Mouse (Mus musculus) lung, embryonic 14.5 days (tissue): ENCODE measurements at regions not wholly inside any gene's neighbourhood (a gene's known extent, or its start where the extent isn't known, plus 50 kb on each side); places are given as distances from the start of the nearest gene placed in this dataset.

ENCODE experiments used
- ATAC-seq: fragments of 200-750 bp; cut with Nextera tagmentation; 2 replicates; pipeline ENCODE4 v1.8.0; 2017; ENCODE audit warnings: mild to moderate bottlenecking, moderate TSS enrichment, moderate library complexity; ENCODE audit not compliant: insufficient read depth
- DNase-seq: peaks from one replicate; pipeline ENCODE4 v3.0.0-alpha.2; 2015
- H3K27ac ChIP-seq: fragments of 300-500 bp; sonication (generic); 2 replicates; pipeline ENCODE4 v1.5.1; 2014; ENCODE audit warnings: low read depth, mild to moderate bottlenecking, moderate library complexity
- H3K27me3 ChIP-seq: fragments of 300-500 bp; sonication (generic); 2 replicates; pipeline ENCODE4 v1.6.1; 2014; ENCODE audit warnings: low read length, control low read depth; ENCODE audit not compliant: insufficient read depth
- H3K36me3 ChIP-seq: fragments of 300-500 bp; sonication (generic); 2 replicates; pipeline ENCODE4 v1.6.1; 2014; ENCODE audit warnings: control low read depth; ENCODE audit not compliant: insufficient read depth
- H3K4me1 ChIP-seq: fragments of 300-500 bp; sonication (generic); 2 replicates; pipeline ENCODE4 v1.6.1; 2014; ENCODE audit warnings: antibody characterized with exemption, control low read depth; ENCODE audit not compliant: insufficient read depth
- H3K4me2 ChIP-seq: fragments of 300-500 bp; sonication (generic); 2 replicates; pipeline ENCODE4 v1.6.1; 2014; ENCODE audit warnings: mild to moderate bottlenecking
- H3K4me3 ChIP-seq: fragments of 300-500 bp; sonication (generic); 2 replicates; pipeline ENCODE4 v1.5.1; 2014; ENCODE audit warnings: low read depth, low read length
- H3K9ac ChIP-seq: fragments of 300-500 bp; sonication (generic); 2 replicates; pipeline ENCODE4 v1.6.1; 2014
- H3K9me3 ChIP-seq: fragments of 300-500 bp; sonication (generic); 2 replicates; pipeline ENCODE4 v1.6.1; 2016; ENCODE audit warnings: low read depth, low read length, control low read depth
- CTCF ChIP-seq: IDR thresholded peaks from 2 replicates; pipeline ENCODE4 v1.5.1; 2016; ENCODE audit warnings: antibody characterized with exemption, low read depth
- WGBS: fragments of 180-500 bp; shearing (Covaris S2); extraction: QIAGEN DNeasy Blood & Tissue Kit; methylation state at CpG from one replicate; pipeline ENCODE4 v1.1.7; 2014; 5-methylcytosine and 5-hydroxymethylcytosine counted together

DNA sequence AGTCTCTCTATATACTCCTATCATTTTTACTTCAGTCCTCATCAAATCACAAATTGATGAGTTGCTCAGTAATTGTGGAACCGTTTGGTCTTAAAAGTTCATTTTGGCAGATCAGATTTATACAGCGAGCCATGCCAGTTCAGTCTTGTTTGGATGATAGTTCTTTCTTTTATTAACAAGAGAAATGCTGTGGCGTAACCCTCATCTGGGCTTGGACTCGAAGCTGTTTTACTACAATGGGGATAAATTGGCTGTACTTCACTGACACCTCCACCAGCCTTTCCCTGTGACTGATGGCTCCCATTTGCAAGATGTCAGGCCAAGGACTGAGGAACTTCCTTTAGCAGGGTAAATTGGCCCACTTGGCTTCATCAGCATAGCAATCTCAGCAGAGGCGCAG, 345.5 kb upstream of the Zic1 start:
- H3K4me2 ChIP-seq = no peak overlapping the region
- ATAC-seq (no peak), DNase-seq (peak; percentile 4)
- H3K9me3 ChIP-seq = no peaks in the 10 kb centered on the region
- no peak for TF ChIP-seq CTCF
- no peak overlapping the region for H3K4me3 ChIP-seq
- no peak overlapping the region for H3K9ac ChIP-seq
- no peaks in the 10 kb centered on the region for H3K36me3 ChIP-seq
- no peak overlapping the region for H3K27ac ChIP-seq
- H3K27me3 ChIP-seq = no peaks in the 10 kb centered on the region
- no peaks in the 10 kb centered on the region for H3K4me1 ChIP-seq
- 55% methylated on average over 5 of the region's 5 CpGs for WGBS

DNA sequence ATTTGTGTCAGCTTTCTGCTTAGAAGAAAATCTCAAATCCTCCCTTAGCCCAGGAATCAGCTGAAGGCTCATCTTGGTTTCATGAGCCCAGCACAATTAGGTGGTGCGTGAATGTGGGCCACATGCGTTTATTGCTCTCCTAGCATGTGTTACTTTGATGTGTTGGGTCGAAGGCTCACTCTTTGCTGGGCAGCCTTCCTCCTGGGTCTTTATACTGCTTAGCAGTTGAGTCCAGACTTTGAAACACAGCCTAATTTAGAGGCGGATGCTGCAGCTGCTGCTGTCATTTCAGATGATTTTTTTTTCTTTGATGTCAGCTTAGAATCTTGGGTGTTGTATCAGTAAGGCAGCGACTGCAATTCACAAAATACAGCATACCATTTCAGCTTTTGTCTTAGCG, 315.2 kb upstream of the Zic1 start:
- no peak for TF ChIP-seq CTCF
- no peak overlapping the region for H3K9ac ChIP-seq
- H3K4me3 ChIP-seq = no peak overlapping the region
- H3K27me3 ChIP-seq = no peaks in the 10 kb centered on the region
- H3K27ac ChIP-seq = no peak overlapping the region
- no peak for ATAC-seq
- H3K36me3 ChIP-seq = no peaks in the 10 kb centered on the region
- DNase-seq = peak; percentile 26
- no peak overlapping the region for H3K4me2 ChIP-seq
- 49% methylated on average over 6 of the region's 6 CpGs for WGBS
- H3K9me3 ChIP-seq = no peaks in the 10 kb centered on the region
- no peaks in the 10 kb centered on the region for H3K4me1 ChIP-seq

DNA sequence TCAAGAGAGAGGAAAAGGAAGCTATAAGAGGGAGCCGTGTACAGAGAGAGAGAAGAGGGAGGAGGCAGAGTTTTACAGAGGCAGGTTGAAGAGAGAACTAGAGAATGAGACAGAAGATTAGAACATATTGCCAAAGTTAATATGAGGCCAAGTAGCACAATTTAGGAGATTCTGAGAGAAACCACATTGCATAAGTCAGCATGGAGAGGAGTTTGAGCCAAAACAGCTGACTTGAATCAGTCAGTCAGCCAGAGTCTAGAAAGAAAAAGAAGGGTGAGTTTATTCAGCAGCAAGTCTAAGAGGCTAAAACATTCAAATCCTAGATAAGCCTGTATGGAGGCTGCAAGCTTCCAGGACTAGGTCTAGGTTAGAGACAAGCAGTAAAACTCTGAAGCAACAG, 301.1 kb upstream of the Zic1 start:
- 54% methylated on average over 1 of the region's 1 CpGs for WGBS
- Histone ChIP-seq H3K36me3 (no peaks in the 10 kb centered on the region), H3K27ac (no peak overlapping the region), H3K27me3 (no peaks in the 10 kb centered on the region), H3K4me3 (no peak overlapping the region), H3K4me2 (no peak overlapping the region), H3K9me3 (no peaks in the 10 kb centered on the region), H3K9ac (no peak overlapping the region), H3K4me1 (no peaks in the 10 kb centered on the region)
- peak; percentile 60; the same call in 1 of the 2 replicates for ATAC-seq
- no peak for TF ChIP-seq CTCF
- DNase-seq = peak; percentile 54

DNA sequence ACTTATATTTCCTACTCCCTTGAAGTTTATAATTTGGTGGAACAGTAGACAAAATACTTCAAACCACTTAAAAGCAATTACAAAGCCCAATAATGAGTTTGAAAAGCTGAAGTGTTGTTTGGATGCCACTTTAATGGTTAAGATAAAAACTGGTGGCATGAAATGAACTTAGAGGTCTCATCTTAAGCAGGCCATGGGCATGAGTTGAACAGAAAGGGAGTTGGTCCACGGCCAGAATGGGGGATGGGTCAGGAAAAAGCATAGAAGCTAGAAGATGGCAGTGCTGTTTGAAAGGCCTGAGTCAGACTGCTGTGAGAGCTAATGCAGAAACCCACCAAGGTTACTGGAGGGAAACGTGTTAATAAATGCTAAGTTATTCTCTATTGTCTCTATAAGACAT, 294.5 kb upstream of the Zic1 start:
- no peak overlapping the region for H3K9ac ChIP-seq
- no peaks in the 10 kb centered on the region for H3K4me1 ChIP-seq
- ATAC-seq (no peak), DNase-seq (peak; percentile 16)
- no peaks in the 10 kb centered on the region for H3K9me3 ChIP-seq
- H3K4me2 ChIP-seq = no peak overlapping the region
- no peaks in the 10 kb centered on the region for H3K36me3 ChIP-seq
- H3K27ac ChIP-seq = no peak overlapping the region
- no peaks in the 10 kb centered on the region for H3K27me3 ChIP-seq
- no peak for TF ChIP-seq CTCF
- WGBS = 69% methylated on average over 2 of the region's 2 CpGs
- no peak overlapping the region for H3K4me3 ChIP-seq

DNA sequence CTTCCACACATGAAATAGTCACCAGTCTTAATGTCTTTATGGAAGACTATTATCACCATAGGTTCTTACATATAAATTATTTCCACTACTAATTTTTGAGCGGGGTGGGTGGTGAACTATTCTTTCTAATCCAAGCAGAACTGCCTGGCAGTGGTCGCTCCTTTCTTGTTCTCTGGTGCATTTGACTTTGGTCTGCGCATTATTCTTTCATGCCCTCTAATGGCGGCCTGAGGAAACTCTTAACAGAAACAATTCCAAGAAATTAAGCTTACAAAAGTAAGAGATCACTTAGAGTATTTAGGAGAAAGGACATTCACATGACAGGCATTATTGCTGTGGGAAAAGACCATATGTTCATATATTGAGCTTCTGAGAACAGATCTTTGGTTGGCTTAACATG, 288.5 kb upstream of the Zic1 start:
- H3K27ac ChIP-seq = no peak overlapping the region
- TF ChIP-seq CTCF = peak; percentile 31; the same call in 1 of the 2 replicates
- ATAC-seq = no peak
- no peaks in the 10 kb centered on the region for H3K36me3 ChIP-seq
- H3K4me3 ChIP-seq = no peak overlapping the region
- H3K27me3 ChIP-seq = no peaks in the 10 kb centered on the region
- H3K9ac ChIP-seq = no peak overlapping the region
- peak; percentile 60 for DNase-seq
- H3K9me3 ChIP-seq = no peaks in the 10 kb centered on the region
- H3K4me2 ChIP-seq = no peak overlapping the region
- no peaks in the 10 kb centered on the region for H3K4me1 ChIP-seq
- 37% methylated on average over 4 of the region's 4 CpGs for WGBS

DNA sequence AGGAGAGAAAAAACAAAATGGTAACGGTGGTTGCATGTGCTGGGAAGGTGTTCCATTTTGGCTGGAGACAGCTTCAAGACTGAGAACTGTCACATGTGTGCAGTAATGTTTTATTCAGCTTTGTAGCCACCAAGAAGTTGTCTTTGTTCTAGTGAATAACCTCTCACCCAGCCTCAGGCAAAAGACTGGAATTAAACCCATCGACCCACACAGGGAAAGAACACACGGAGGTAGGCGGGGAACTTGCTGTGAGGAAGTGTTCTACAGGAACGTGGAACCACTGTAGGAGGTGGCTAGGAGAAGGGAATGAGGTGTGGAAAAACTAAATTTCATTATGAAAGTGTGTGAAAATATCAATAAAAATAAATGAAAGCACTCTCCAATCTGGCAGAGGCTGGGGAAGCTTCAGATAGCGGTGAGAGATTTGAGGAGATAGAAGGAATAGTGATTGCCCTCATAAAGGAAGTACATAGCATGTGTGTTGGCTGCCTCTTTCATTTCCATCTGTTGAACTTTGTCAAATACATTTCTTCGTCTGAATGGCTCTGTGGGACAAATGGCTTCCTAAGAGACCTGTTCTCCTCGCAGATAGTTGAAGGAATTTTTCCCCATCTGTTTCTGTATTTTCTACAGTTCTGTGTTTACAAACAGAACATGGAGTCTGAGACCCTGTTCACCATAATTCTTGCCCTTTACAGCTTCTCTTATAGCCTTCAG, 286.9 kb upstream of the Zic1 start:
- no peak for TF ChIP-seq CTCF
- no peaks in the 10 kb centered on the region for H3K4me1 ChIP-seq
- WGBS = 72% methylated on average over 8 of the region's 8 CpGs
- H3K27ac ChIP-seq = no peak overlapping the region
- H3K36me3 ChIP-seq = no peaks in the 10 kb centered on the region
- no peak for ATAC-seq
- H3K4me3 ChIP-seq = no peak overlapping the region
- no peaks in the 10 kb centered on the region for H3K9me3 ChIP-seq
- no peak overlapping the region for H3K4me2 ChIP-seq
- no peaks in the 10 kb centered on the region for H3K27me3 ChIP-seq
- no peak overlapping the region for H3K9ac ChIP-seq
- DNase-seq = no peak

DNA sequence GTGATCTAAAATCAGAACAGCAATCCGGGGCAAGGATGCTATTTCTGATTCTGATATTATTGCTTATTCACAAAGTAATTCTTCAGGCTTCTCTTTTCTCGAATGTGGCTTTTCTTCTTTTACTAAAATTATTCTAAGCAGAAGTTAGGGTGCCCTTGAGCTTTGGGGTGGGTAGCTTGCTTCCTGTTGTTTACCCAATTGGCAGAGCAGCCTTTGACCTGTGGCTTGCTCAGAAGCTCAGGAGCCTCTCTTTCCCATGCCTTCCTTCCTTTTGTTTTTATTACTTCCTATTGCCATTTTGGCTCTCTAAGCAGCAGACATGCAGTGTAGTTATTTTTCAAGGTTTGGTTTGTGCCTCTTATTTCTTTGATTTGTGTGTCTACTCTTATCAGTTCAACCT, 244.8 kb upstream of the Zic1 start:
- WGBS = 77% methylated on average over 2 of the region's 2 CpGs

More for the DNA sequence above, 244.8 kb upstream of the Zic1 start:
- H3K9me3 ChIP-seq = no peaks in the 10 kb centered on the region
- DNase-seq = no peak
- H3K4me3 ChIP-seq = no peak overlapping the region
- no peak overlapping the region for H3K27ac ChIP-seq
- H3K9ac ChIP-seq = no peak overlapping the region
- ATAC-seq = no peak
- no peak for TF ChIP-seq CTCF
- no peaks in the 10 kb centered on the region for H3K4me1 ChIP-seq
- no peaks in the 10 kb centered on the region for H3K27me3 ChIP-seq
- H3K36me3 ChIP-seq = no peaks in the 10 kb centered on the region
- H3K4me2 ChIP-seq = no peak overlapping the region
